In genomic region chr7:44439696-44440095, GRCm38 (mm10) we compare ENCODE assay signal across 13 mouse cellular contexts. TPM values are rescaled to one million over a fixed set of nuclear protein-coding genes. Genes with fewer than 3 reads are reported as not detected.
"Had no signal": no experiment of that assay in that cellular context is flagged by ENCODE, and none has a peak within 500 bp of the region (broad histone marks: within the 10 kb centered on the region; RNA-seq: fewer than 3 reads in every experiment).

No protein-coding gene starts in this region.

- H3K27ac ChIP-seq: limb, embryonic 12.5 days; liver, embryonic 13.5 days; lung, embryonic 15.5 days; macrophage; stomach, postnatal 0 days had no signal

- H3K4me3 ChIP-seq: limb, embryonic 12.5 days; liver, embryonic 13.5 days; lung, embryonic 15.5 days; megakaryocyte, embryonic 14.5 days; midbrain, embryonic 15.5 days had no signal

- H3K36me3 ChIP-seq: limb, embryonic 12.5 days; liver, embryonic 13.5 days; lung, embryonic 15.5 days; midbrain, embryonic 15.5 days had no signal

- H3K27me3 ChIP-seq: midbrain, embryonic 15.5 days had no signal

- H3K9me3 ChIP-seq: limb, embryonic 12.5 days; liver, embryonic 13.5 days; lung, embryonic 15.5 days; megakaryocyte, embryonic 14.5 days; midbrain, embryonic 15.5 days had no signal

- DNase-seq: kidney, postnatal 25 days; layer of hippocampus, adult 9-11 months; liver; liver, embryonic 13.5 days; liver, postnatal 0 days; lung, postnatal 14 days; thymus, postnatal 4 days had no signal

- ATAC-seq: liver, postnatal 0 days; midbrain, embryonic 15.5 days had no signal

- H3K4me2 ChIP-seq: limb, embryonic 12.5 days; liver, embryonic 13.5 days; lung, embryonic 15.5 days; midbrain, embryonic 15.5 days had no signal

- H3K9ac ChIP-seq: limb, embryonic 12.5 days; liver, embryonic 13.5 days; liver, postnatal 0 days; lung, embryonic 15.5 days; midbrain, embryonic 15.5 days had no signal

RNA-seq across cellular contexts. Expression of gene Lrrc4b, which starts 10.9 kb away (rescaled TPM):
- polyA plus RNA-seq: liver, embryonic 13.5 days; liver, postnatal 0 days; macrophage had no signal

RNA-seq across cellular contexts. Expression of gene Aspdh, which starts 25.5 kb away (rescaled TPM):
- polyA plus RNA-seq: macrophage had no signal

RNA-seq across cellular contexts. Expression of gene Syt3, which starts 55.8 kb away (rescaled TPM):
- polyA plus RNA-seq: macrophage had no signal
